In the genomic region with DNA sequence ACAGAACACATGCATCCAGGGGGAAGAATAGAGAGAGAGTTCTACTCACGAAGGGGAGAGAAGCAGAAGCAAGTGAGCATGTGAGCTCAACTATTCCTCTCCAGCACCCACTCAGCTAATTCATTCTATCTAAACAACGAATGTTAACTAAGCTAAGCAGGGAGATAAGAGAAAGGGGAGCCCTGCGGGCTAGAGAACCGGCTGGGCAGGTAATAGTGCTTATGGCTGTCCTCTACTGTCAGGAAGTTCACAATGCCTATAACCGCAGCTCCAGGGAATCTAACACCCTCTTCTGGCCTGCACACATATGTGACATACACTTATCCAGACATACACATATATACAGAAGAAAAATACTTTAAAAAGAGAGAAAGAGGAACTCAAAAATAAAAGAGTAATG, we compare ENCODE assay signal across 24 mouse cellular contexts.
"Had no signal": no experiment of that assay in that cellular context is flagged by ENCODE, and none has a peak within 500 bp of the region (broad histone marks: within the 10 kb centered on the region; RNA-seq: fewer than 3 reads in every experiment).

No protein-coding gene starts in this region.

- H3K9ac ChIP-seq: limb, embryonic 13.5 days; liver, embryonic 13.5 days; lung, embryonic 15.5 days; midbrain, embryonic 13.5 days; neural tube, embryonic 13.5 days; stomach, embryonic 15.5 days had no signal

- H3K27me3 ChIP-seq: limb, embryonic 13.5 days; liver, embryonic 13.5 days; lung, embryonic 15.5 days; megakaryocyte, embryonic 14.5 days; midbrain, embryonic 13.5 days; neural tube, embryonic 13.5 days; stomach, embryonic 15.5 days had no signal

- ATAC-seq: midbrain, embryonic 13.5 days; midbrain, embryonic 16.5 days had no signal

- H3K9me3 ChIP-seq: limb, embryonic 10.5 days; limb, embryonic 13.5 days; liver, embryonic 13.5 days; lung, embryonic 15.5 days; megakaryocyte, embryonic 14.5 days; midbrain, embryonic 10.5 days; midbrain, embryonic 13.5 days; neural tube, embryonic 13.5 days; stomach, embryonic 15.5 days had no signal

- H3K27ac ChIP-seq: kidney, postnatal 0 days; layer of hippocampus, adult 2 months; limb, embryonic 10.5 days; limb, embryonic 13.5 days; liver, embryonic 13.5 days; lung, embryonic 15.5 days; midbrain, embryonic 10.5 days; midbrain, embryonic 13.5 days; neural tube, embryonic 13.5 days; stomach, embryonic 15.5 days had no signal

- H3K4me1 ChIP-seq: liver, embryonic 13.5 days; lung, embryonic 15.5 days; megakaryocyte, embryonic 14.5 days; midbrain, embryonic 10.5 days; neural tube, embryonic 13.5 days; stomach, embryonic 15.5 days had no signal

- DNase-seq: kidney, adult 2 months; kidney, postnatal 25 days; layer of hippocampus, adult 9-11 months; liver; liver, embryonic 13.5 days; lung, postnatal 10 days; lung, postnatal 36 days; retina, postnatal 1 day; right cerebral cortex, postnatal 25 days; spleen, adult 18-20 months; thymus, adult 2 months; thymus, postnatal 14 days had no signal

- H3K4me3 ChIP-seq: layer of hippocampus, adult 2 months; limb, embryonic 10.5 days; limb, embryonic 13.5 days; liver, embryonic 13.5 days; lung, embryonic 15.5 days; megakaryocyte, embryonic 14.5 days; midbrain, embryonic 10.5 days; midbrain, embryonic 13.5 days; myocyte; neural tube, embryonic 13.5 days; stomach, embryonic 15.5 days had no signal

- H3K4me2 ChIP-seq: limb, embryonic 13.5 days; liver, embryonic 13.5 days; lung, embryonic 15.5 days; midbrain, embryonic 13.5 days; neural tube, embryonic 13.5 days; stomach, embryonic 15.5 days had no signal

- H3K36me3 ChIP-seq: lung, embryonic 15.5 days had no signal
